Mouse (Mus musculus) erythroblast, embryonic 14.5 days (primary cell): ENCODE data around the gene Paqr5.

Experiments
- GATA1 ChIP-seq: IDR thresholded peaks from 2 replicates; pipeline ENCODE4 v1.6.1; 2012; ENCODE audit warnings: low read length, inconsistent platforms, mixed read lengths
- TAL1 ChIP-seq: IDR thresholded peaks from 3 replicates; pipeline ENCODE4 v1.6.1; 2012; ENCODE audit warnings: low read length, inconsistent platforms, mixed read lengths

DNA sequence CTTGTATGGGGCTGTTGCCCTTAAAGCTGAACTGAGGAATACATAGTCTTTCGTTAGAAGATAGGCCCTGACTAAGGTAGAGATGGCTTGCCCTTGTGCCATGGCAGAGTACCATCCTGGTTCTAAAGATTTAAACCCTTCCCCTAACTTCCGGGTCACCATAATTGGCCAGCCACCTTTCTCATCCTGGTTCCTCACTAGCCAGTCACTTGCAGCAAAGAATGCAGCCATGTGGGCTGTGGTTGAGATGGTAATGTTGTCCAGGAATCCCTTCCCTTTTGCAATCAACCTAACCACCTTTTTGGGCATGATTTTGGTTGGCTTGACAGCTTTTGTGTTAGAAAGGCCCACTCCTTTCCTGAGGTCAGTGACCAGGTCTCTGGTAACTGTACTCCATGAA is 33.8 kb upstream of the Paqr5 start:
- TF ChIP-seq GATA1 (no peak), TAL1 (no peak)
